Mouse (Mus musculus) E14TG2a.4 (cell line): ENCODE measurements around the gene Slc6a9.

Experiments
- H3K27me3 ChIP-seq: 2 replicates; pipeline ENCODE4 v1.6.1; 2014; ENCODE audit warnings: low read length, control low read depth; ENCODE audit not compliant: insufficient read depth
- H3K36me3 ChIP-seq: 2 replicates; pipeline ENCODE4 v1.6.1; 2014; ENCODE audit warnings: low read length, control low read depth; ENCODE audit not compliant: insufficient read depth
- H3K4me1 ChIP-seq: replicated peaks from 2 replicates; pipeline ENCODE4 v1.6.1; 2014; ENCODE audit warnings: low read depth, low read length, control low read depth
- H3K4me3 ChIP-seq: replicated peaks from 2 replicates; pipeline ENCODE4 v1.5.1; 2014; ENCODE audit warnings: mild to moderate bottlenecking, low read length
- H3K9me3 ChIP-seq: 2 replicates; pipeline ENCODE4 v1.6.1; 2014; ENCODE audit warnings: low read length, control low read depth
- CTCF ChIP-seq: conservative IDR thresholded peaks from 2 replicates; pipeline ENCODE4 v1.5.1; 2014; ENCODE audit warnings: low read length
- NANOG ChIP-seq: IDR thresholded peaks from 2 replicates; pipeline ENCODE4 v1.6.1; 2014; ENCODE audit warnings: borderline replicate concordance, low read length, mixed read lengths
- POU5F1 ChIP-seq: IDR thresholded peaks from 2 replicates; pipeline ENCODE4 v1.6.1; 2014; ENCODE audit warnings: low read length, borderline replicate concordance

Gene Slc6a9

GRCm38 (mm10) chr4:117873615-117874014 lies 39.3 kb downstream of the Slc6a9 start:
- Histone ChIP-seq H3K4me1 (peaks cover 40% of the 10 kb centered on the region), H3K4me3 (no peak overlapping the region), H3K36me3 (peaks cover 21% of the 10 kb centered on the region), H3K9me3 (no peaks in the 10 kb centered on the region), H3K27me3 (peaks cover 41% of the 10 kb centered on the region)
- TF ChIP-seq POU5F1 (no peak), CTCF (no peak), NANOG (no peak)

- H3K36me3 ChIP-seq: peaks cover 30% of the 10 kb centered on the region
- peaks cover 32% of the 10 kb centered on the region for H3K4me1 ChIP-seq
- H3K27me3 ChIP-seq: peaks cover 44% of the 10 kb centered on the region
- H3K9me3 ChIP-seq: no peaks in the 10 kb centered on the region
- H3K4me3 ChIP-seq: no peak overlapping the region
- no peak for TF ChIP-seq POU5F1
- no peak for TF ChIP-seq NANOG
- no peak for TF ChIP-seq CTCF
These were observed 44.0 kb downstream of the Slc6a9 start for GRCm38 (mm10) chr4:117878301-117878700.

- Histone ChIP-seq H3K9me3 (no peaks in the 10 kb centered on the region), H3K4me1 (peaks cover 34% of the 10 kb centered on the region), H3K4me3 (no peak overlapping the region), H3K36me3 (peaks cover 26% of the 10 kb centered on the region), H3K27me3 (peaks cover 46% of the 10 kb centered on the region)
- no peak for TF ChIP-seq CTCF
- no peak for TF ChIP-seq POU5F1
- no peak for TF ChIP-seq NANOG
These were observed 44.4 kb downstream of the Slc6a9 start for GRCm38 (mm10) chr4:117878703-117879102.

GRCm38 (mm10) chr4:117882701-117883691 lies 48.7 kb downstream of the Slc6a9 start, which contains the start of gene B4galt2:
TSS of gene B4galt2 (minus strand) at chr4:117883487.
- H3K4me3 ChIP-seq: peak within 1 kb of the TSS; percentile 90
- H3K4me1 ChIP-seq: peaks cover 58% of the 10 kb centered on the region
- TF ChIP-seq NANOG: no peak
- TF ChIP-seq CTCF: no peak
- TF ChIP-seq POU5F1: no peak
- peaks cover 47% of the 10 kb centered on the region for H3K27me3 ChIP-seq
- no peaks in the 10 kb centered on the region for H3K9me3 ChIP-seq
- H3K36me3 ChIP-seq: peaks cover 38% of the 10 kb centered on the region

- H3K4me3 ChIP-seq: peak overlapping the region; percentile 90
- peaks cover 41% of the 10 kb centered on the region for H3K27me3 ChIP-seq
- TF ChIP-seq CTCF: no peak
- no peak for TF ChIP-seq POU5F1
- TF ChIP-seq NANOG: no peak
- peaks cover 51% of the 10 kb centered on the region for H3K4me1 ChIP-seq
- peaks cover 49% of the 10 kb centered on the region for H3K36me3 ChIP-seq
- H3K9me3 ChIP-seq: no peaks in the 10 kb centered on the region
These were observed 49.8 kb downstream of the Slc6a9 start for GRCm38 (mm10) chr4:117884146-117884545.

- no peak for TF ChIP-seq NANOG
- TF ChIP-seq CTCF: no peak
- no peak for TF ChIP-seq POU5F1
- Histone ChIP-seq H3K27me3 (peaks cover 37% of the 10 kb centered on the region), H3K36me3 (peaks cover 54% of the 10 kb centered on the region), H3K9me3 (no peaks in the 10 kb centered on the region), H3K4me3 (no peak overlapping the region), H3K4me1 (peaks cover 60% of the 10 kb centered on the region)
These were observed 50.8 kb downstream of the Slc6a9 start for GRCm38 (mm10) chr4:117885093-117885492.

GRCm38 (mm10) chr4:117885994-117886393 lies 51.7 kb downstream of the Slc6a9 start:
- TF ChIP-seq CTCF (no peak), NANOG (no peak), POU5F1 (no peak)
- Histone ChIP-seq H3K27me3 (peaks cover 28% of the 10 kb centered on the region), H3K36me3 (peaks cover 57% of the 10 kb centered on the region), H3K4me1 (peaks cover 64% of the 10 kb centered on the region), H3K4me3 (peak overlapping the region; percentile 98), H3K9me3 (no peaks in the 10 kb centered on the region)

GRCm38 (mm10) chr4:117886644-117887043 lies 52.3 kb downstream of the Slc6a9 start:
- Histone ChIP-seq H3K36me3 (peaks cover 59% of the 10 kb centered on the region), H3K27me3 (peaks cover 22% of the 10 kb centered on the region), H3K9me3 (no peaks in the 10 kb centered on the region), H3K4me3 (peak overlapping the region; percentile 98), H3K4me1 (peaks cover 61% of the 10 kb centered on the region)
- TF ChIP-seq CTCF (no peak), POU5F1 (no peak), NANOG (no peak)
